Mouse (Mus musculus) gastrocnemius, postnatal 36 days (tissue): ENCODE results near the gene Rundc3b. TPM values are rescaled to one million over a fixed set of nuclear protein-coding genes. Genes with fewer than 3 reads are reported as not detected.

Experiments used
- DNase-seq, 2 experiments: peaks; one replicate each; pipeline ENCODE4 v3.0.0; 2022
- intact Hi-C: fragments of 180-260 bp; cut with DNase I; formaldehyde crosslinking; loops from one replicate; pipeline ENCODE4 v1.15.1; 2025
- total RNA-seq, 2 experiments: library from RNA; stranded (reverse); gene quantifications; 2 replicates each; pipeline ENCODE4 v1.2.3; 2021

Rundc3b gene
- total RNA-seq, 2 experiments from 2014 or later = 0.10 to 0.23 TPM

DNA sequence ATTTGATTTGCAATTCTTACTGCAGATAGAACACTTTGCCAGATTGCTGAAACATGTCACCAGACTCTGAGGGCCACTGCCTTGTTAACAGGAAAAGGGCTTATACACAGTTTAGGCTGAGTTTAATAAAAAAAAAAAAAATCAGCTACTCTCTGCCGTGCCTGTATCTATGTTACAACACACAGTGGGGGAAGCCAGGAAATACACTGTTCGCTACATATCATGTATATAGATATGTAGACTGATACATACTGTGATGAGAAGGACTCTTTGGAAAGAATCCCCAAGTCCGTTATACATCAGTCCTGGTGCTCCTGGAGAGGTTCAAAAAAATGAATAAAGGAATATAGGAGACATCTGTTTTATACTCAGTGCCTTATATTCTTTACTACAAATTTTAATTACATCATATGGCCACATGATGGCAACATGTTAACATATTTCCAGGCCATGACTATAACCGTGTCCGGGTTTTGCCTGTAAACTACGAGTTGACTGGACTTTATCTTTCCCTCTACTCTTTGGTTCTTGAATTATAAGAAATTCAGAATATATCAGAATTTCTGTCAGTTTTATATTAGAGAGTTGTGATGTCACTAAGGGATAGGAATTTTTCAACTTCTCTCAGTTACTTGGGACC is 133.2 kb downstream of the Rundc3b start:
- intact Hi-C loops = no loop called here
- no peak for DNase-seq

DNA sequence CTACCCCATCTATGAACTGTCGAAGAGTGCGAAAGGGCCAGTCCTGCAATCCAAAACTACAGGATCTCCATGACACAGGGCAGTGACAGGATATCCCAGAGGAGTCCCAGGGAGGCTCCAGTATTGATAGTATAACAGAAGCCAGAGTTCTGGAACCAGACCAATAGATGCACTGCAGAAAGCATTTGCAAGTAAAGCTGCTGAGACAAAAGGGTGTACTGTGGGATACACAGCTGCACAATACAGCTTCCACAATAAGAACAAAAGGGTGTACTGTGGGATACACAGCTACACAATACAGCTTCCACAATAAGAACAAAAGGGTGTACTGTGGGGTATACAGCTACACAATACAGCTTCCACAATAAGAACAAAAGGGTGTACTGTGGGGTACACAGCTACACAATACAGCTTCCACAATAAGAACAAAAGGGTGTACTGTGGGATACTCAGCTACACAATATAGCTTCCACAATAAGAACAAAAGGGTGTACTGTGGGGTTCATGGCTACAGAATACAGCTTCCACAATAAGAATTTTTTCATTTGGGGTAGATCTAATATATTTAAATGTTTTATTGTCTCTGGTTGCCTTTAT is 134.0 kb downstream of the Rundc3b start:
- intact Hi-C loops = no loop called here
- DNase-seq = no peak

DNA sequence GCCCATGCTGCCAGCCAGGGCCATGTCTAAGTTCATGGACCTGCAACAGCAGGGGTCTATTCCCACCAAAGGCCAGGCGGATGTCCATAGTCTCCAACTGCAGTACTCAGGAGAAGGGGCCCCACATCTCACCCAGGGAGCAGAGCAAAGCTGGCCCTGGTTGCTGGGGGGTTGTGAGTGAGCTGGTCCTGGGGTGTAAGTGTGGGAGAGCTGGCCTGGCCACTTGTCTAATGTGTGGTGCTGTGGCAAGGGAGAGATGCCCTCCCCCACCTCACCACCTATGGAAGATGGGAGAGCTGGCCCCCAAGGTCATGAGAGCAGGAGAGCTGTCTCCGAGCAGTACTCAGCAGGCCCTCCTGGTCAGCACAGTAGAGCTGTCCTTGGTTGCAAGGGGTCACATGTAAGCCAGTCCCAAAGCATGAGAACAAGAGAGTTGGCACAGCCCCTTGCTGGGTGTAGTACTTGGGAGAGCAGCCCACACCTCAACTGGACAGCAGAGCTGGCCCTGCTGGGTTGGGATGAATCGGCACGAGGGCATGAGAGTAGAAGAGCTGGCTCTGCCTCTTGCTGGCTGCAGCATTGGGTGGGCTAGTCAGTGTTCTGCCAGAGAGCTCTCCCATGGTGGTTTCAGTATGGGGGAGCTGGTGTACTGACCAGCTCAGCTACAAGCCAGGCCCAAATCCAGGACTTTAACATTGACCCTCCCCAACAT is 134.6 kb downstream of the Rundc3b start:
- intact Hi-C loops = no loop called here
- no peak for DNase-seq

DNA sequence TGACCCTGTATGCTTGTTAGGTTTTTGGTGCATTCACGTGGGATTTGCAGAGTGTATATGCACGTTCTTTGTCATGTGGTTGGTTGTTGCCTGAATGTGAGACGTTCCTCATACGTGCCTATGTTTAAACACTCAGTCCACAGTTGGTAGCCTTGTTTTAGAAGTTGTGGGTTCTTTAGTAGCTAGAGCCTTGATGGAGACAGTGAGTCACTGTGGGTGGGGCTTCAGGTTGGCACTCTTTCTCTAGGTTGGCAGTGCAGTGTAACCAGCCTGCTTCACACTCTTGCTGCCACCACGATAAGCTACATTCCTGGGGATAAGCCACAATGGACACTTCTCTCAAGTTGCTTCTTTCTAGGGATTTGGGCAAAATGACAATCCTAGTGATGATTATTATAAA is 166.2 kb downstream of the Rundc3b start:
- intact Hi-C loops = no loop called here
- DNase-seq = no peak

DNA sequence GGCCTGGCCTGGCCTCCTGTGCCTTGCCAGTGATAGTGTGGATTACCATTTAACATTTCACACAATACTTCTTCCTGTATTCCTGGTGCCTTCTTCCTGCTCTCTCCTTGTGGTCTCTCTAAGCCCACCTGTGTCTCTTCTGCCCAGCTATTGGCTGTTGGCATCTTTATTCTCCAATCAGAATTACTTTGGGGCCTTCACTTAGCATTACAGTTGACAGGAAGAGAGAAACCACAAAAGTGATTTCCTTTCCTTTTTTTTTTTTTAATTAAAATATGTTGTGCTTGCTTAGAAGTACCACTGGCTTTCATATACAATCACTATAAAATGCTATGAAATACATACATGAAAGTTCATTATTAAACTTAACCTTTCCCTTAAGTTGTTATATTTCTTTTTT is 167.2 kb downstream of the Rundc3b start:
- no peak for DNase-seq
- intact Hi-C loops = no loop called here

Other genes with a start within 250 kb of the Rundc3b start
- under 1 TPM; 0.69 to 0.71 TPM for gene Dbf4, start 200.2 kb downstream of the Rundc3b start, total RNA-seq
- gene Slc25a40, start 200.1 kb downstream of the Rundc3b start, total RNA-seq = 1 to 10 TPM; 3.9 to 4.2 TPM
- 1 to 10 TPM; 3.0 to 4.9 TPM for gene Abcb1a, start 37.1 kb upstream of the Rundc3b start, total RNA-seq
- 1 to 10 TPM; 2.4 to 5.2 TPM for gene Abcb1b, start 175.2 kb upstream of the Rundc3b start, total RNA-seq